Mouse (Mus musculus): ENCODE measurements at regions not wholly inside any gene's neighbourhood (a gene's known extent, or its start where the extent isn't known, plus 50 kb on each side); places are given as distances from the start of the nearest gene placed in this dataset.

- Histone ChIP-seq H3K4me1 (replicated peaks; ENCODE audit: control insufficient read depth, insufficient read depth, low read length) (no peaks in the 10 kb centered on the region), H3K27me3 (replicated peaks; ENCODE audit: control insufficient read depth, insufficient read depth, low read length) (no peaks in the 10 kb centered on the region), H3K4me2 (ENCODE audit: low read length) (peak overlapping the region; percentile 34), H3K9me3 (ENCODE audit: control insufficient read depth, low read length) (no peaks in the 10 kb centered on the region), H3K4me3 (ENCODE audit: low read depth, low read length) (no peak overlapping the region), H3K27ac (ENCODE audit: low read depth) (no peak overlapping the region), H3K9ac (ENCODE audit: low read length) (no peak overlapping the region), H3K36me3 (ENCODE audit: control insufficient read depth, insufficient read depth, low read length) (no peaks in the 10 kb centered on the region)
- 63% methylated on average over 22 of the region's 22 CpGs for WGBS
- DNase-seq (ENCODE audit: low spot score) (no peak), ATAC-seq (replicated peaks; ENCODE audit: low FRiP score, low TSS enrichment, low read depth) (0 out of 2 replicates have a peak, but pooled peaks have one; percentile 27)
Observed at GRCm38 (mm10) chr6:143326956-143327722, 160.1 kb downstream of the Etnk1 start.

- no peak overlapping the region for H3K4me3 ChIP-seq (ENCODE audit: low read depth, low read length)
- no peaks in the 10 kb centered on the region for H3K27me3 ChIP-seq (replicated peaks; ENCODE audit: control insufficient read depth, insufficient read depth, low read length)
- H3K4me2 ChIP-seq (ENCODE audit: low read length): no peak overlapping the region
- H3K9me3 ChIP-seq (ENCODE audit: control insufficient read depth, low read length): no peaks in the 10 kb centered on the region
- no peak for ATAC-seq (replicated peaks; ENCODE audit: low FRiP score, low TSS enrichment, low read depth)
- DNase-seq (ENCODE audit: low spot score): no peak
- 83% methylated on average over 8 of the region's 8 CpGs for WGBS
- H3K9ac ChIP-seq (ENCODE audit: low read length): no peak overlapping the region
- no peaks in the 10 kb centered on the region for H3K4me1 ChIP-seq (replicated peaks; ENCODE audit: control insufficient read depth, insufficient read depth, low read length)
- H3K36me3 ChIP-seq (ENCODE audit: control insufficient read depth, insufficient read depth, low read length): no peaks in the 10 kb centered on the region
- no peak overlapping the region for H3K27ac ChIP-seq (ENCODE audit: low read depth)
Observed at GRCm38 (mm10) chr6:143327788-143328187, 160.8 kb downstream of the Etnk1 start.

DNA sequence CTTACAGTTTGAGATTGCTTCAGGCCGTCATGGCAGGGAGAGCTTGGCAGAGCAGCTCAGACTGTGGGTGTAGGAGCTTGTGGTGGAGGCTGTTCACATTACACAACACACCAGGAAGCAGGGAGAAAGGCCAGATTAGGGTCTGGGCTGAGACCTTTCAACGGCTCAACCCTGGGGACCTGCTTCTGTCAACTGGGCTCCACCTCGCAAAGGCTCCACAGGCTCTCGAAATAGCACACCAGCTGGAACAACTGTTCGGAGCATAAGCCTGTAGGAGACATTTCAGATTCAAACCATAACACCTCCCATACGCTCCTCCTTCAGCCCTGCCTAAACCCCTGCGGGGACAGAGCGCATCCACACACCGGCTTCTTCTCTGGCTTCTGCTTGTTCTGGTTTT, 161.2 kb downstream of the Etnk1 start:
- ATAC-seq (replicated peaks; ENCODE audit: low FRiP score, low TSS enrichment, low read depth): no peak

GRCm38 (mm10) chr6:143329096-143329495, 162.1 kb downstream of the Etnk1 start:
- no peak overlapping the region for H3K4me2 ChIP-seq (ENCODE audit: low read length)
- no peaks in the 10 kb centered on the region for H3K36me3 ChIP-seq (ENCODE audit: control insufficient read depth, insufficient read depth, low read length)
- H3K4me3 ChIP-seq (ENCODE audit: low read depth, low read length): no peak overlapping the region
- no peaks in the 10 kb centered on the region for H3K27me3 ChIP-seq (replicated peaks; ENCODE audit: control insufficient read depth, insufficient read depth, low read length)
- DNase-seq (ENCODE audit: low spot score): no peak
- no peaks in the 10 kb centered on the region for H3K4me1 ChIP-seq (replicated peaks; ENCODE audit: control insufficient read depth, insufficient read depth, low read length)
- no peak for ATAC-seq (replicated peaks; ENCODE audit: low FRiP score, low TSS enrichment, low read depth)
- no peak overlapping the region for H3K9ac ChIP-seq (ENCODE audit: low read length)
- H3K27ac ChIP-seq (ENCODE audit: low read depth): no peak overlapping the region
- H3K9me3 ChIP-seq (ENCODE audit: control insufficient read depth, low read length): no peaks in the 10 kb centered on the region
- WGBS: 73% methylated on average over 5 of the region's 5 CpGs

More for the DNA sequence above, 161.2 kb downstream of the Etnk1 start:
- no peaks in the 10 kb centered on the region for H3K36me3 ChIP-seq (ENCODE audit: control insufficient read depth, insufficient read depth, low read length)
- no peaks in the 10 kb centered on the region for H3K9me3 ChIP-seq (ENCODE audit: control insufficient read depth, low read length)
- no peak overlapping the region for H3K9ac ChIP-seq (ENCODE audit: low read length)
- H3K4me2 ChIP-seq (ENCODE audit: low read length): no peak overlapping the region
- WGBS: 73% methylated on average over 9 of the region's 9 CpGs
- no peaks in the 10 kb centered on the region for H3K4me1 ChIP-seq (replicated peaks; ENCODE audit: control insufficient read depth, insufficient read depth, low read length)
- H3K27me3 ChIP-seq (replicated peaks; ENCODE audit: control insufficient read depth, insufficient read depth, low read length): no peaks in the 10 kb centered on the region
- DNase-seq (ENCODE audit: low spot score): no peak
- no peak overlapping the region for H3K4me3 ChIP-seq (ENCODE audit: low read depth, low read length)
- H3K27ac ChIP-seq (ENCODE audit: low read depth): no peak overlapping the region

GRCm38 (mm10) chr6:143333493-143333892, 166.5 kb downstream of the Etnk1 start:
- Histone ChIP-seq H3K27ac (ENCODE audit: low read depth) (no peak overlapping the region), H3K9ac (ENCODE audit: low read length) (no peak overlapping the region), H3K4me3 (ENCODE audit: low read depth, low read length) (no peak overlapping the region), H3K36me3 (ENCODE audit: control insufficient read depth, insufficient read depth, low read length) (no peaks in the 10 kb centered on the region), H3K9me3 (ENCODE audit: control insufficient read depth, low read length) (no peaks in the 10 kb centered on the region), H3K4me2 (ENCODE audit: low read length) (no peak overlapping the region), H3K27me3 (replicated peaks; ENCODE audit: control insufficient read depth, insufficient read depth, low read length) (no peaks in the 10 kb centered on the region), H3K4me1 (replicated peaks; ENCODE audit: control insufficient read depth, insufficient read depth, low read length) (no peaks in the 10 kb centered on the region)
- no peak for ATAC-seq (replicated peaks; ENCODE audit: low FRiP score, low TSS enrichment, low read depth)
- WGBS: 88% methylated on average over 8 of the region's 8 CpGs
- no peak for DNase-seq (ENCODE audit: low spot score)

DNA sequence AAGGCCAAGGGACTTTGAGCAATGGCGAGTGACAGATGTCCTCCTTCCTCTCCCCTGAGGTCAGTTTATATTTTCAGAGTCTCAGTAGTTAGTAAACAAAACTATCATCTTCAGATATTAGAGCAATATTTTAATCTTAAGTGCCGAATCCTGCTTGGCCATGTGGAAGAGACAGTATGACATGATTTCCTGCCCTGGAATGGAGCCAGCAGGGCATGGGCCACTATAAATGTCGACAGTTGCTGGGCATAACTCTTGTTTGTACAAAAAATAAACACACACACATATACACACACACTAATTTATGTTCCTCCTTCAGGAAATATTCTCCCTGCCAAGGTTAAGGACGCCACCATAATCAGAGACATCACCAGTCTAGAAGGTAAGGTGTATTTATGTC, 169.6 kb downstream of the Etnk1 start:
- H3K27ac ChIP-seq (ENCODE audit: low read depth): no peak overlapping the region
- no peaks in the 10 kb centered on the region for H3K36me3 ChIP-seq (ENCODE audit: control insufficient read depth, insufficient read depth, low read length)
- no peaks in the 10 kb centered on the region for H3K9me3 ChIP-seq (ENCODE audit: control insufficient read depth, low read length)
- WGBS: 54% methylated on average over 4 of the region's 4 CpGs
- H3K9ac ChIP-seq (ENCODE audit: low read length): no peak overlapping the region
- no peaks in the 10 kb centered on the region for H3K4me1 ChIP-seq (replicated peaks; ENCODE audit: control insufficient read depth, insufficient read depth, low read length)
- ATAC-seq (replicated peaks; ENCODE audit: low FRiP score, low TSS enrichment, low read depth) (no peak), DNase-seq (ENCODE audit: low spot score) (no peak)
- no peaks in the 10 kb centered on the region for H3K27me3 ChIP-seq (replicated peaks; ENCODE audit: control insufficient read depth, insufficient read depth, low read length)
- no peak overlapping the region for H3K4me3 ChIP-seq (ENCODE audit: low read depth, low read length)
- no peak overlapping the region for H3K4me2 ChIP-seq (ENCODE audit: low read length)

DNA sequence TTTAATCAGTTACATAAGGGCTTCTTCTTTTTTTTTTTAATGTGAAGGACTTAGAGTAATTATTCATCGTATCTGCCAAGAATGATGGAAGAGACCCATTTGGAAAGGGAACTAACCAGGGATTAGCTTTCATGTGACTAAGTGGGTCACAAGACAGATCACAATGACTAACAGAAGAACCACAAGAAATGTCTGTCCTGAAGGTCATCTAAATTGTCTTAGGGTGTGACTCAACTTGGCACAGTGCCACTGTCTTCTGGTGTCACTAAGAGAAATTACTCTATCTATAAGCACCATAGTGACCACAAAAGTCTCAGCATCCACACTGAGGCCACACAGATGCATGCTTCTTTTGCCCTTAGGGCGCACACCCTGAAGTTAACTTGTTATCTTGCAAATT, 182.0 kb downstream of the Etnk1 start:
- Histone ChIP-seq H3K4me3 (ENCODE audit: low read depth, low read length) (no peak overlapping the region), H3K4me1 (replicated peaks; ENCODE audit: control insufficient read depth, insufficient read depth, low read length) (no peaks in the 10 kb centered on the region), H3K9ac (ENCODE audit: low read length) (no peak overlapping the region), H3K27me3 (replicated peaks; ENCODE audit: control insufficient read depth, insufficient read depth, low read length) (no peaks in the 10 kb centered on the region), H3K27ac (ENCODE audit: low read depth) (no peak overlapping the region), H3K36me3 (ENCODE audit: control insufficient read depth, insufficient read depth, low read length) (no peaks in the 10 kb centered on the region), H3K4me2 (ENCODE audit: low read length) (no peak overlapping the region), H3K9me3 (ENCODE audit: control insufficient read depth, low read length) (no peaks in the 10 kb centered on the region)
- 92% methylated on average over 2 of the region's 2 CpGs for WGBS
- no peak for ATAC-seq (replicated peaks; ENCODE audit: low FRiP score, low TSS enrichment, low read depth)
- no peak for DNase-seq (ENCODE audit: low spot score)

- no peaks in the 10 kb centered on the region for H3K4me1 ChIP-seq (replicated peaks; ENCODE audit: control insufficient read depth, insufficient read depth, low read length)
- ATAC-seq (replicated peaks; ENCODE audit: low FRiP score, low TSS enrichment, low read depth): no peak; the same call in 1 of the 2 replicates
- WGBS: 63% methylated on average over 7 of the region's 7 CpGs
- no peak for DNase-seq (ENCODE audit: low spot score)
- H3K4me3 ChIP-seq (ENCODE audit: low read depth, low read length): no peak overlapping the region
- no peak overlapping the region for H3K4me2 ChIP-seq (ENCODE audit: low read length)
- H3K36me3 ChIP-seq (ENCODE audit: control insufficient read depth, insufficient read depth, low read length): no peaks in the 10 kb centered on the region
- H3K9me3 ChIP-seq (ENCODE audit: control insufficient read depth, low read length): no peaks in the 10 kb centered on the region
- no peak overlapping the region for H3K9ac ChIP-seq (ENCODE audit: low read length)
- no peak overlapping the region for H3K27ac ChIP-seq (ENCODE audit: low read depth)
- H3K27me3 ChIP-seq (replicated peaks; ENCODE audit: control insufficient read depth, insufficient read depth, low read length): no peaks in the 10 kb centered on the region
Observed at GRCm38 (mm10) chr6:143359320-143360032, 192.5 kb downstream of the Etnk1 start.

Measured in intestine, embryonic 14.5 days (tissue).